Mouse (Mus musculus) bone marrow, adult 2 months (tissue): Measurements from ENCODE around the gene Gprc5b.

Experiments
- CTCF ChIP-seq: fragments of 200-500 bp; IDR thresholded peaks from 2 replicates; pipeline ENCODE4 v1.5.1; 2011; ENCODE audit warnings: low read length, control low read depth; ENCODE audit not compliant: control insufficient read depth, insufficient read depth
- POLR2A ChIP-seq: fragments of 200-500 bp; IDR thresholded peaks from 2 replicates; pipeline ENCODE4 v1.6.1; 2011; ENCODE audit warnings: low read depth, mild to moderate bottlenecking, control low read depth, low read length, borderline replicate concordance; ENCODE audit not compliant: control insufficient read depth

GRCm38 (mm10) chr7:118979121-118979520, 15.9 kb downstream of the Gprc5b start:
- TF ChIP-seq POLR2A (no peak), CTCF (no peak)
